Mouse (Mus musculus) stomach, postnatal 0 days (tissue): ENCODE results near the gene Trim30c. TPM values are rescaled to one million over a fixed set of nuclear protein-coding genes. Genes with fewer than 3 reads are reported as not detected.
"Not testable (repeated sequence)": the region's sequence is repeated elsewhere in the genome, so short reads cannot be mapped to it uniquely, and the experiment has no call there.

ENCODE experiments used
- ATAC-seq: fragments of 200-750 bp; cut with Nextera tagmentation; 2 replicates; pipeline ENCODE4 v1.8.0; 2017; ENCODE audit not compliant: low FRiP score, low TSS enrichment
- DNase-seq: peaks from one replicate; pipeline ENCODE4 v3.0.0-alpha.2; 2016; ENCODE audit warnings: low spot score
- H3K27ac ChIP-seq: fragments of 300-500 bp; sonication (generic); replicated peaks from 2 replicates; pipeline ENCODE4 v1.5.1; 2014; ENCODE audit warnings: mild to moderate bottlenecking, control low read depth
- H3K27me3 ChIP-seq: fragments of 300-500 bp; sonication (generic); 2 replicates; pipeline ENCODE4 v1.6.1; 2014; ENCODE audit warnings: low read length; ENCODE audit not compliant: control insufficient read depth, insufficient read depth
- H3K36me3 ChIP-seq: fragments of 300-500 bp; sonication (generic); 2 replicates; pipeline ENCODE4 v1.6.1; 2014; ENCODE audit warnings: low read length, mixed read lengths; ENCODE audit not compliant: control insufficient read depth, insufficient read depth
- H3K4me1 ChIP-seq: fragments of 300-500 bp; sonication (generic); replicated peaks from 2 replicates; pipeline ENCODE4 v1.6.1; 2014; ENCODE audit warnings: antibody characterized with exemption; ENCODE audit not compliant: control insufficient read depth, insufficient read depth
- H3K4me2 ChIP-seq: fragments of 300-500 bp; sonication (generic); replicated peaks from 2 replicates; pipeline ENCODE4 v1.6.1; 2014; ENCODE audit warnings: low read depth, mild to moderate bottlenecking, control low read depth, moderate library complexity
- H3K4me3 ChIP-seq: fragments of 300-500 bp; sonication (generic); 2 replicates; pipeline ENCODE4 v1.5.1; 2014; ENCODE audit warnings: low read depth, low read length, control low read depth
- H3K9ac ChIP-seq: fragments of 300-500 bp; sonication (generic); 2 replicates; pipeline ENCODE4 v1.6.1; 2014; ENCODE audit warnings: mild to moderate bottlenecking, low read length, control low read depth, mixed read lengths
- H3K9me3 ChIP-seq: fragments of 300-500 bp; sonication (generic); 2 replicates; pipeline ENCODE4 v1.6.1; 2016; ENCODE audit warnings: low read length; ENCODE audit not compliant: control insufficient read depth
- CTCF ChIP-seq: IDR thresholded peaks from 2 replicates; pipeline ENCODE4 v1.5.1; 2016; ENCODE audit warnings: antibody characterized with exemption, low read depth, mild to moderate bottlenecking, moderate library complexity
- EP300 ChIP-seq: optimal IDR thresholded peaks from 2 replicates; pipeline ENCODE3; 2016; ENCODE audit warnings: antibody characterized with exemption
- whole genome bisulfite sequencing: fragments of 180-500 bp; shearing (Covaris S2); extraction: QIAGEN DNeasy Blood & Tissue Kit; methylation state at CpG from one replicate; pipeline ENCODE4 v1.1.7; 2014; 5-methylcytosine and 5-hydroxymethylcytosine counted together
- polyA plus RNA-seq: library from polyadenylated mRNA; unstranded; fragments of >200 nt; fragmentation: Nextera tagmentation; extraction: Ambion mirVana; gene quantifications from 2 replicates; pipeline ENCODE4 v1.2.1, GENCODE M21; 2015

Gene Trim30c
- polyA plus RNA-seq, 1 experiment from 2014 or later: 0.08 TPM

DNA sequence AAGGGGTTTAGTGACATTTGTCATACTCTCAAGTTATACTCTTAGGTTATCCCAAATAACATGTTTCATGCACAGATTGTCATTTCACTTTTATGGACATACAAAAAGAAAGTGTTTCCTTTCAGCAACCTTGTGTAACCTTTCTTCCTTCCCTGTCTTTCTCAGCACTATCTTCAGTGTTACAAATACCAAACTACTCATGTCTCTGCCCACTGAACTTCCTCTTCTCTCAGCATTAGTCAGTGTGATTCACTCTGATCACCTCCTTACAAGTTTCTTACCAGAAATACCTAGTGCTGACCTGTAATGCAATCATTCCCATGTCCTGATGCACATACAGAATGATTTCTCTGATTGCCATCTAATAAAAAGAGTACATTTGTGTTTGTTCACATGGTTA is 34.3 kb downstream of the Trim30c start:
- Histone ChIP-seq H3K9ac (no peak overlapping the region), H3K36me3 (no peaks in the 10 kb centered on the region), H3K9me3 (no peaks in the 10 kb centered on the region), H3K4me1 (no peaks in the 10 kb centered on the region), H3K4me2 (no peak overlapping the region), H3K4me3 (no peak overlapping the region), H3K27ac (no peak overlapping the region), H3K27me3 (no peaks in the 10 kb centered on the region)
- TF ChIP-seq CTCF (no peak), EP300 (no peak)
- no peak for DNase-seq
- no peak for ATAC-seq

DNA sequence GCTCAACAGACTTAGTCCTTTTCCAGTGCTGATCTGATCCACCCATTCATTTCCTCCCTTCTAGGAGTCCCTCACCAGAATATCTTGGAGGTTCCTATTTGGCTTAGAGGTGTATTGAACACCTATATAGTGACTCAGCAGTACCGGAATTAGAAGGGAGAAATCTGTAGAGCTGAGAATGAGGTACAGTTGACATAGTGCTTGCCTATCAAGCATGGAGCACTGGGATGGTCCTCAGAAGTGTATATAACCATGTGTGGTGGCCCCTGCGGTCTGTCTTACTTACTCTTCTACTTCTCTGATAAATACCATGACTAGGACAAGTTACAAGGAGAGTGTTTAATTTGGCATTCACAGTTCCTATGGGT is 47.1 kb downstream of the Trim30c start:
- Histone ChIP-seq H3K9me3 (no peaks in the 10 kb centered on the region), H3K27me3 (no peaks in the 10 kb centered on the region), H3K27ac (no peak overlapping the region), H3K4me3 (no peak overlapping the region), H3K4me2 (no peak overlapping the region; the same call in 1 of the 2 replicates), H3K4me1 (no peaks in the 10 kb centered on the region), H3K36me3 (no peaks in the 10 kb centered on the region), H3K9ac (no peak overlapping the region)
- no peak for TF ChIP-seq EP300
- TF ChIP-seq CTCF: no peak
- 68% methylated on average over 2 of the region's 2 CpGs for WGBS
- DNase-seq: no peak
- ATAC-seq: peak; percentile 56; the same call in 1 of the 2 replicates

DNA sequence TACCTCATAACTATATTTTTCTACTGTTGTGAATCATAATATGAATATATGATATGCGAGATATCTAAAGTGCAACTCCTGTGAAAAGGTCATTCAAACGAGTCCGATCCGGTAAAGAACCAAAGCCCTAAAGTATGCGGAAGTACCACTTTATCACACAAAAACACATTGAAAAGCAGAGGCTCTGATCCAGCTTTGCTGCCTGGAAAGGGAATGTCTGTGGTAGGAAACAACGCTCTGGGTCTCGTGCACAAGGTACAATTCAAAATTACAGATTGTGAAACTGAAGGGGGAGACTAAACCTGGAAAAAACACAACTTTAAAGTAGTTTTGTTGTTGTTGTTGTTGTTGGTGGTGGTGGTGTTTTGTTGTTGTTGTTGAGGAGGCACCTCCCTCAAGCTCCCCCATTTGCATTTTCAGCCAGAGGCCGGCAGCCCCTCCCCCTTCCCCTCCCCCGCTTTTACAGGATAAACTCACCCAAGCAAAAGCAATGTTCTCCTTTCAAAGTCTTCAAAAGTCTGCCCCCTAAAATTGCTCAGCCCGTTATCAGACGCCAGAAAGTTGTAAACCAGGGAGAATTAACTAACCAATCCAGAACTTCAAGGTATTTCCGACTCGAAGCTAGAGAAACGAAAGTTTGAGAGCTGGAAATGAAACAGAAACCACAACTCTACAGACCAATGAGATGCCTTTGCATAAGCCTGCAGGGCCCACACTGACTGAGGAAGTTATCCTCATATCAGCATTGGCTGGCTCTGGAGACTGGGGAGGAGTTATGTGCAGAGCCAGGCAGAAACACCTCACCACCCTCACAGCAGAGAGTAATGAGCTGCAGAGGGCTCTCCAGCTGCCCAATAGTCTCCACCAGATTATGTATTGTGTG is 47.7 kb downstream of the Trim30c start, which contains the start of gene Trim12c:
Gene Trim12c, minus strand, starts transcription at position 646 of the 883 bp plus-strand sequence.
- ATAC-seq (peak; percentile 100), DNase-seq (peak; percentile 77)
- Histone ChIP-seq H3K27ac (peak within 1 kb of the TSS; percentile 58), H3K4me1 (no peaks in the 10 kb centered on the region), H3K4me3 (peak within 1 kb of the TSS; percentile 48), H3K9me3 (no peaks in the 10 kb centered on the region), H3K4me2 (peak within 1 kb of the TSS; percentile 59), H3K9ac (peak within 1 kb of the TSS; percentile 38; the same call in 1 of the 2 replicates), H3K36me3 (no peaks in the 10 kb centered on the region), H3K27me3 (no peaks in the 10 kb centered on the region)
- TF ChIP-seq EP300 (no peak), CTCF (peak; percentile 13; the same call in 1 of the 2 replicates)
- WGBS: 2% methylated on average over 14 of the region's 14 CpGs

DNA sequence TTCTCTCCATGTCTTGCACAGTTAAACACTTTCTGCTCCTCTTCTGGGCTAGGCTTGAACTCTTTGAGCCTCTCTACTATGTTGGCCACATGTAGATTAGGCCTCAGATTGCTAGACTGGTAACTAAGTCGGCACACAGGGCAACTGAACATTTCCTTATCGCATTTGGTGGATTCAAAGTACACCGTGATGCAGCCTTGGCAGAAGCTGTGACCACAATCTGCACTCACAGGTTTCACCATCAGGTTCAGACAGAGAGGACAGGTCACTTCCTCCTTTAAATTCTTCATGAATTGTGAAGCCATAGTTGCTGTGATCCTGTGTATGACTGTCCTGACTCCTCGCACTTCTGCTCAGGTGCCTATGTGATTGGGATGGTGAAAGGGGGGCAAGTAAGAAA is 52.6 kb downstream of the Trim30c start:
- not testable (repeated sequence) for DNase-seq, H3K4me3 ChIP-seq, H3K36me3 ChIP-seq, H3K4me2 ChIP-seq, H3K4me1 ChIP-seq, H3K9me3 ChIP-seq, H3K9ac ChIP-seq, ATAC-seq, H3K27ac ChIP-seq, H3K27me3 ChIP-seq
- 92% methylated on average over 4 of the region's 4 CpGs for WGBS

DNA sequence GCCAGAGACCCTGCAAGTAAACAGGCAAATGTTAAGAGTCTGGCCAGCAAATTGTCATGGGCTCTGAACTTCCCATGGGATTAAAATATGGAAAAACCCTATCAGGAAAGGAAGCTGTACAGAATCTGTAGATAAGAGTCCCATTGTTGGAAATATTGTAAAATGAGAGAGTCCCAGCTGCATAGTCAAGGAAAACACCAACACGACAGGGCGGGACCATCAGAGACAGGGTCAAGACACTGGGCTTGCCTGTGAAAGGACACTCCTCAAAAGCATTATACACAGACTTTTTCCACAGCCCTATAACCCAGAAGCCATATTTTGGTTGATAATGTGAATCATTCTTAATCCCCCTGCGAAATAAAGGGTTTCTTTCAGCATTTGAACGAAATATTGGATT is 59.9 kb downstream of the Trim30c start:
- not testable (repeated sequence) for H3K36me3 ChIP-seq, H3K4me2 ChIP-seq, H3K27ac ChIP-seq, H3K4me3 ChIP-seq, H3K4me1 ChIP-seq, H3K27me3 ChIP-seq, H3K9me3 ChIP-seq, ATAC-seq, H3K9ac ChIP-seq, DNase-seq
- WGBS: 87% methylated on average over 2 of the region's 4 CpGs

DNA sequence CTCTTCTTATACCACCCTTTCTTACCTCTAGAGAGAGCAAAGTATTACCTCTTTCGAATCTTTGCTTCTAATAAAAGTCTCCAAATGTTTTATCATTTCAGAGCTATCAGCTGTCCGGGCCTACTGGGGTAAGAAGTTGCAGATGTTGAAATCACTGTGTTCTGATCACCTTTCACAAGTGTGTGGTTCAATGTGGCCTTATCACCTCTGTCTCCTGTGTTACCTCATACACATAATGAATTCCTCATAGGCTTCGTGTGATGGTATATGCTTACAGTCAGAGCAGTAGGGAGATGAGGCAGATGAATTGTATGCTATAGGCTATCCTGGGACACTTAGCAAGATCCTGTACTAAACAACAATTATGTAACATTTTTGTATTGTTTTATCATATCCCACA is 65.1 kb downstream of the Trim30c start:
- DNase-seq: not testable (repeated sequence)
- 81% methylated on average over 3 of the region's 3 CpGs for WGBS

More for the DNA sequence above, 65.1 kb downstream of the Trim30c start:
- not testable (repeated sequence) for H3K27ac ChIP-seq, H3K9ac ChIP-seq, H3K4me3 ChIP-seq, H3K4me2 ChIP-seq, H3K27me3 ChIP-seq, H3K9me3 ChIP-seq, ATAC-seq, H3K4me1 ChIP-seq, H3K36me3 ChIP-seq

Other genes with a start within 250 kb of the Trim30c start
- gene Olfm5, start 236.0 kb downstream of the Trim30c start, polyA plus RNA-seq: not detected in 2 replicates
- gene Olfr648, start 217.4 kb downstream of the Trim30c start, polyA plus RNA-seq: 0.07 and 0.08 TPM in 2 replicates
- not detected in 2 replicates for gene Olfr649, start 204.9 kb downstream of the Trim30c start, polyA plus RNA-seq
- 0.74 and 0.83 TPM in 2 replicates for gene Trim6, start 182.0 kb downstream of the Trim30c start, polyA plus RNA-seq
- 2.0 and 2.7 TPM in 2 replicates for gene Trim34a, start 156.4 kb downstream of the Trim30c start, polyA plus RNA-seq
- 0.35 and 0.51 TPM in 2 replicates for gene Trim5, start 112.7 kb downstream of the Trim30c start, polyA plus RNA-seq
- gene Trim12a, start 85.4 kb downstream of the Trim30c start, polyA plus RNA-seq: 5.8 and 6.8 TPM in 2 replicates
- gene Trim34b, start 71.4 kb downstream of the Trim30c start, polyA plus RNA-seq: not detected in 2 replicates
- 1.1 and 1.2 TPM in 2 replicates for gene Trim12c, start 47.5 kb downstream of the Trim30c start, polyA plus RNA-seq
- gene Trim30b, start 31.0 kb downstream of the Trim30c start, polyA plus RNA-seq: 0.12 TPM in 2 replicates
- gene Trim30a, start 64.4 kb upstream of the Trim30c start, polyA plus RNA-seq: 1.2 and 1.6 TPM in 2 replicates
- 0.87 and 1.0 TPM in 2 replicates for gene Trim30d, start 107.0 kb upstream of the Trim30c start, polyA plus RNA-seq
- gene Olfr651, start 149.3 kb upstream of the Trim30c start, polyA plus RNA-seq: not detected in 2 replicates
- gene Olfr652, start 160.1 kb upstream of the Trim30c start, polyA plus RNA-seq: not detected in 2 replicates
- gene Olfr653, start 176.5 kb upstream of the Trim30c start, polyA plus RNA-seq: not detected in 2 replicates
- gene Olfr654, start 186.2 kb upstream of the Trim30c start, polyA plus RNA-seq: not detected in 2 replicates
- gene Olfr655, start 200.9 kb upstream of the Trim30c start, polyA plus RNA-seq: not detected in 2 replicates
- gene Olfr656, start 213.1 kb upstream of the Trim30c start, polyA plus RNA-seq: not detected in 2 replicates
- not detected in 2 replicates for gene Olfr657, start 224.0 kb upstream of the Trim30c start, polyA plus RNA-seq
- gene Olfr658, start 246.5 kb upstream of the Trim30c start, polyA plus RNA-seq: not detected in 2 replicates